Mouse (Mus musculus): ENCODE measurements at regions not wholly inside any gene's neighbourhood (a gene's known extent, or its start where the extent isn't known, plus 50 kb on each side); places are given as distances from the start of the nearest gene placed in this dataset.

GRCm38 (mm10) chr11:111155023-111155422 lies 89.1 kb downstream of the Kcnj2 start:
- DNase-seq (ENCODE audit: low read depth): no peak

- DNase-seq (ENCODE audit: low read depth): no peak
Observed at GRCm38 (mm10) chr11:111155747-111156146, 89.8 kb downstream of the Kcnj2 start.

GRCm38 (mm10) chr11:111159299-111159698 lies 93.3 kb downstream of the Kcnj2 start:
- no peak for DNase-seq (ENCODE audit: low read depth)

GRCm38 (mm10) chr11:111164907-111165306 lies 98.9 kb downstream of the Kcnj2 start:
- DNase-seq (ENCODE audit: low read depth): no peak

GRCm38 (mm10) chr11:111170174-111170800 lies 104.3 kb downstream of the Kcnj2 start:
- no peak for DNase-seq (ENCODE audit: low read depth)

GRCm38 (mm10) chr11:111173525-111173924 lies 107.6 kb downstream of the Kcnj2 start:
- no peak for DNase-seq (ENCODE audit: low read depth)

GRCm38 (mm10) chr11:111175566-111175965 lies 109.6 kb downstream of the Kcnj2 start:
- DNase-seq (ENCODE audit: low read depth): no peak

GRCm38 (mm10) chr11:111177516-111177915 lies 111.6 kb downstream of the Kcnj2 start:
- DNase-seq (ENCODE audit: low read depth): no peak

- DNase-seq (ENCODE audit: low read depth): no peak
Observed at GRCm38 (mm10) chr11:111197422-111197821, 131.5 kb downstream of the Kcnj2 start.

- no peak for DNase-seq (ENCODE audit: low read depth)
Observed at GRCm38 (mm10) chr11:111200512-111200911, 134.5 kb downstream of the Kcnj2 start.

GRCm38 (mm10) chr11:111202780-111203179 lies 136.8 kb downstream of the Kcnj2 start:
- DNase-seq (ENCODE audit: low read depth): no peak

GRCm38 (mm10) chr11:111210565-111210964 lies 144.6 kb downstream of the Kcnj2 start:
- DNase-seq (ENCODE audit: low read depth): no peak

- DNase-seq (ENCODE audit: low read depth): no peak
Observed at GRCm38 (mm10) chr11:111212038-111212701, 146.2 kb downstream of the Kcnj2 start.

- no peak for DNase-seq (ENCODE audit: low read depth)
Observed at GRCm38 (mm10) chr11:111212702-111213328, 146.9 kb downstream of the Kcnj2 start.

- no peak for DNase-seq (ENCODE audit: low read depth)
Observed at GRCm38 (mm10) chr11:111215006-111215405, 149.0 kb downstream of the Kcnj2 start.

- no peak for DNase-seq (ENCODE audit: low read depth)
Observed at GRCm38 (mm10) chr11:111223834-111224233, 157.9 kb downstream of the Kcnj2 start.

GRCm38 (mm10) chr11:111227305-111227704 lies 161.3 kb downstream of the Kcnj2 start:
- no peak for DNase-seq (ENCODE audit: low read depth)

GRCm38 (mm10) chr11:111236741-111237140 lies 170.8 kb downstream of the Kcnj2 start:
- DNase-seq (ENCODE audit: low read depth): no peak

- DNase-seq (ENCODE audit: low read depth): no peak
Observed at GRCm38 (mm10) chr11:111239784-111240183, 173.8 kb downstream of the Kcnj2 start.

GRCm38 (mm10) chr11:111252226-111252625 lies 186.3 kb downstream of the Kcnj2 start:
- no peak for DNase-seq (ENCODE audit: low read depth)

- DNase-seq (ENCODE audit: low read depth): no peak
Observed at GRCm38 (mm10) chr11:111256596-111256995, 190.6 kb downstream of the Kcnj2 start.

GRCm38 (mm10) chr11:111260691-111261383 lies 194.9 kb downstream of the Kcnj2 start:
- DNase-seq (ENCODE audit: low read depth): no peak

- no peak for DNase-seq (ENCODE audit: low read depth)
Observed at GRCm38 (mm10) chr11:111273651-111274050, 207.7 kb downstream of the Kcnj2 start.

Measured in c-Kit-positive CD71-positive TER-119-negative erythroid progenitor cells, embryonic 14.5 days (primary cell).